Mouse (Mus musculus): Measurements from ENCODE around the gene Tex2. TPM values are rescaled to one million over a fixed set of nuclear protein-coding genes. Genes with fewer than 3 reads are reported as not detected.
"Not testable (repeated sequence)": the region's sequence is repeated elsewhere in the genome, so short reads cannot be mapped to it uniquely, and the experiment has no call there.

Tex2 gene
- polyA plus RNA-seq (2015; fragmentation: Nextera tagmentation; extraction: Ambion mirVana): 8.9 and 9.6 TPM in 2 replicates

GRCm38 (mm10) chr11:106612961-106613637 lies at the start of gene Tex2:
TSS of gene Tex2 (minus strand) at chr11:106613423.
- no peak for TF ChIP-seq CTCF (IDR thresholded peaks at IDR 0.05)
- no peak for TF ChIP-seq EP300 (IDR thresholded peaks at IDR 0.05)

GRCm38 (mm10) chr11:106662634-106663407 lies 49.6 kb upstream of the Tex2 start:
- Histone ChIP-seq H3K36me3 (ENCODE audit: insufficient read depth, low read length) (no peaks in the 10 kb centered on the region), H3K4me1 (ENCODE audit: insufficient read depth, low read depth, low read length) (peaks cover 18% of the 10 kb centered on the region; the same call in 1 of the 2 replicates), H3K4me2 (replicated peaks; ENCODE audit: low read depth, low read length) (no peak overlapping the region), H3K9ac (replicated peaks; ENCODE audit: low read depth) (no peak overlapping the region), H3K27me3 (replicated peaks; ENCODE audit: insufficient read depth, low read length) (no peaks in the 10 kb centered on the region), H3K9me3 (ENCODE audit: low read length) (no peaks in the 10 kb centered on the region), H3K27ac (ENCODE audit: low read length) (peak overlapping the region; percentile 83; the same call in 1 of the 2 replicates), H3K4me3 (ENCODE audit: low read depth, low read length) (no peak overlapping the region)
- ATAC-seq (no peak), DNase-seq (ENCODE audit: low spot score) (no peak)
- TF ChIP-seq EP300 (IDR thresholded peaks at IDR 0.05): no peak
- no peak for TF ChIP-seq CTCF (IDR thresholded peaks at IDR 0.05)
- whole genome bisulfite sequencing: 72% methylated on average over 10 of the region's 11 CpGs

More at GRCm38 (mm10) chr11:106612961-106613637, at the start of gene Tex2:
- H3K27ac ChIP-seq (ENCODE audit: low read length): peak within 1 kb of the TSS; percentile 94
- peak; percentile 99 for DNase-seq (ENCODE audit: low spot score)
- H3K36me3 ChIP-seq (ENCODE audit: insufficient read depth, low read length): no peaks in the 10 kb centered on the region
- WGBS: 1% methylated on average over 33 of the region's 45 CpGs
- ATAC-seq: peak; percentile 95
- no peaks in the 10 kb centered on the region for H3K9me3 ChIP-seq (ENCODE audit: low read length)
- H3K4me1 ChIP-seq (ENCODE audit: insufficient read depth, low read depth, low read length): peaks cover 4% of the 10 kb centered on the region; the same call in 1 of the 2 replicates
- H3K27me3 ChIP-seq (replicated peaks; ENCODE audit: insufficient read depth, low read length): no peaks in the 10 kb centered on the region
- peak within 1 kb of the TSS; percentile 81 for H3K4me2 ChIP-seq (replicated peaks; ENCODE audit: low read depth, low read length)
- peak within 1 kb of the TSS; percentile 76 for H3K9ac ChIP-seq (replicated peaks; ENCODE audit: low read depth)
- H3K4me3 ChIP-seq (ENCODE audit: low read depth, low read length): peak within 1 kb of the TSS; percentile 93

- H3K27me3 ChIP-seq (replicated peaks; ENCODE audit: insufficient read depth, low read length): no peaks in the 10 kb centered on the region
- no peak overlapping the region for H3K4me2 ChIP-seq (replicated peaks; ENCODE audit: low read depth, low read length)
- peak; percentile 27 for ATAC-seq
- no peaks in the 10 kb centered on the region for H3K9me3 ChIP-seq (ENCODE audit: low read length)
- WGBS: 39% methylated on average over 13 of the region's 13 CpGs
- no peak overlapping the region for H3K9ac ChIP-seq (replicated peaks; ENCODE audit: low read depth)
- H3K36me3 ChIP-seq (ENCODE audit: insufficient read depth, low read length): no peaks in the 10 kb centered on the region
- peak overlapping the region; percentile 83 for H3K27ac ChIP-seq (ENCODE audit: low read length)
- peak; percentile 65 for DNase-seq (ENCODE audit: low spot score)
- no peak overlapping the region for H3K4me3 ChIP-seq (ENCODE audit: low read depth, low read length)
- TF ChIP-seq CTCF (IDR thresholded peaks at IDR 0.05) (no peak), EP300 (IDR thresholded peaks at IDR 0.05) (peak; percentile 54)
- peaks cover 18% of the 10 kb centered on the region; the same call in 1 of the 2 replicates for H3K4me1 ChIP-seq (ENCODE audit: insufficient read depth, low read depth, low read length)
Observed at GRCm38 (mm10) chr11:106660453-106661081, 47.3 kb upstream of the Tex2 start.

DNA sequence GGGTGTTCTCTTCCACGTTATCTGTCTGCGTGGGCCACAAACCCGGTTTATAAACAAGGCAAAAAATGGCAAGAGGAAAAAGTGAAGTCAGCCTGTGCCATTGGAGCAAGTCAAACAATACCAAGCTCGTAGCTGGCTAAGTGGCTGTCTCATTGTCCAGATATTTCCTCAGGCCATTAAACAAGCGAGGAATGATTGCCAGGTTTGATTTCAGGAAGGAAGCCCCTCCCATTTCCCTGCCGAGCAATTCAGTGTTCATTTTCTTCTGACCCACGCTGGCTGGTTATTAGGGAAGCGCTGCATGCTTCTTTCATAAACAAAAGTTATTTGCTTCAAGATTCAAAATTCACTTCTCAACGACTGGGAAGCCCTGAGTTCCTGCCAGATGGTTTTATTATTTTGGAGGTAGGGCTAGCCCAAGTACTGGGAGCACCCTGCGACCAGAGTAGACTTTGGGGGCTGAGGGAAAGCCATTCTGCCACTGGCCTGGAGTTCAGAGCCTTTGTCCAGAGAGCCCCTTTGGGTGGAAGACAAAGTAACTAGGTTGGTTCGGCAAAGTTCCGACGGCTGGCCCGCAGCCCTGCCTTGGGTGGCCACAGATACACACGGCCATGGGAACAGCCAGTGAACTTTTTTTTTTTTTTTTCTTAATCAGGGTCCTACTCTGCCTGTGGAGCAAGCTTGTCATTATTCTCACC lies 46.5 kb upstream of the Tex2 start:
- ATAC-seq: peak; percentile 71
- H3K9ac ChIP-seq (replicated peaks; ENCODE audit: low read depth): no peak overlapping the region

GRCm38 (mm10) chr11:106658051-106658880 lies 45.0 kb upstream of the Tex2 start:
- ATAC-seq: peak; percentile 77
- H3K4me2 ChIP-seq (replicated peaks; ENCODE audit: low read depth, low read length): peak overlapping the region; percentile 11; the same call in 1 of the 2 replicates
- WGBS: 8% methylated on average over 14 of the region's 14 CpGs
- H3K27me3 ChIP-seq (replicated peaks; ENCODE audit: insufficient read depth, low read length): no peaks in the 10 kb centered on the region
- TF ChIP-seq EP300 (IDR thresholded peaks at IDR 0.05) (0 out of 2 replicates have a peak, but pooled peaks have one; percentile 32), CTCF (IDR thresholded peaks at IDR 0.05) (peak; percentile 8; the same call in 1 of the 2 replicates)
- H3K9ac ChIP-seq (replicated peaks; ENCODE audit: low read depth): no peak overlapping the region
- H3K4me1 ChIP-seq (ENCODE audit: insufficient read depth, low read depth, low read length): peaks cover 18% of the 10 kb centered on the region; the same call in 1 of the 2 replicates
- no peaks in the 10 kb centered on the region for H3K9me3 ChIP-seq (ENCODE audit: low read length)
- no peak overlapping the region for H3K4me3 ChIP-seq (ENCODE audit: low read depth, low read length)
- peak overlapping the region; percentile 83 for H3K27ac ChIP-seq (ENCODE audit: low read length)
- no peaks in the 10 kb centered on the region for H3K36me3 ChIP-seq (ENCODE audit: insufficient read depth, low read length)
- DNase-seq (ENCODE audit: low spot score): peak; percentile 94

More for the DNA sequence above, 46.5 kb upstream of the Tex2 start:
- no peak overlapping the region for H3K4me2 ChIP-seq (replicated peaks; ENCODE audit: low read depth, low read length)
- peaks cover 18% of the 10 kb centered on the region; the same call in 1 of the 2 replicates for H3K4me1 ChIP-seq (ENCODE audit: insufficient read depth, low read depth, low read length)
- H3K36me3 ChIP-seq (ENCODE audit: insufficient read depth, low read length): no peaks in the 10 kb centered on the region
- 21% methylated on average over 15 of the region's 15 CpGs for WGBS
- H3K4me3 ChIP-seq (ENCODE audit: low read depth, low read length): no peak overlapping the region
- H3K27ac ChIP-seq (ENCODE audit: low read length): peak overlapping the region; percentile 83
- TF ChIP-seq EP300 (IDR thresholded peaks at IDR 0.05) (peak; percentile 99), CTCF (IDR thresholded peaks at IDR 0.05) (no peak)
- peak; percentile 94 for DNase-seq (ENCODE audit: low spot score)
- H3K27me3 ChIP-seq (replicated peaks; ENCODE audit: insufficient read depth, low read length): no peaks in the 10 kb centered on the region
- no peaks in the 10 kb centered on the region for H3K9me3 ChIP-seq (ENCODE audit: low read length)

- H3K36me3 ChIP-seq (ENCODE audit: insufficient read depth, low read length); H3K27me3 ChIP-seq (replicated peaks; ENCODE audit: insufficient read depth, low read length); H3K9me3 ChIP-seq (ENCODE audit: low read length); H3K9ac ChIP-seq (replicated peaks; ENCODE audit: low read depth); ATAC-seq; H3K4me3 ChIP-seq (ENCODE audit: low read depth, low read length); H3K4me2 ChIP-seq (replicated peaks; ENCODE audit: low read depth, low read length); DNase-seq (ENCODE audit: low spot score): not testable (repeated sequence)
- Histone ChIP-seq H3K27ac (ENCODE audit: low read length) (peak overlapping the region; percentile 83), H3K4me1 (ENCODE audit: insufficient read depth, low read depth, low read length) (peaks cover 18% of the 10 kb centered on the region; the same call in 1 of the 2 replicates)
- WGBS: 68% methylated on average over 5 of the region's 5 CpGs
Observed at GRCm38 (mm10) chr11:106656896-106657498, 43.8 kb upstream of the Tex2 start.

Measured in lung, postnatal 0 days (tissue).